Mouse (Mus musculus): ENCODE data around the gene Creld1. TPM values are rescaled to one million over a fixed set of nuclear protein-coding genes. Genes with fewer than 3 reads are reported as not detected.

The Creld1 gene
- polyA plus RNA-seq, 1 experiment = 27.5 TPM

DNA sequence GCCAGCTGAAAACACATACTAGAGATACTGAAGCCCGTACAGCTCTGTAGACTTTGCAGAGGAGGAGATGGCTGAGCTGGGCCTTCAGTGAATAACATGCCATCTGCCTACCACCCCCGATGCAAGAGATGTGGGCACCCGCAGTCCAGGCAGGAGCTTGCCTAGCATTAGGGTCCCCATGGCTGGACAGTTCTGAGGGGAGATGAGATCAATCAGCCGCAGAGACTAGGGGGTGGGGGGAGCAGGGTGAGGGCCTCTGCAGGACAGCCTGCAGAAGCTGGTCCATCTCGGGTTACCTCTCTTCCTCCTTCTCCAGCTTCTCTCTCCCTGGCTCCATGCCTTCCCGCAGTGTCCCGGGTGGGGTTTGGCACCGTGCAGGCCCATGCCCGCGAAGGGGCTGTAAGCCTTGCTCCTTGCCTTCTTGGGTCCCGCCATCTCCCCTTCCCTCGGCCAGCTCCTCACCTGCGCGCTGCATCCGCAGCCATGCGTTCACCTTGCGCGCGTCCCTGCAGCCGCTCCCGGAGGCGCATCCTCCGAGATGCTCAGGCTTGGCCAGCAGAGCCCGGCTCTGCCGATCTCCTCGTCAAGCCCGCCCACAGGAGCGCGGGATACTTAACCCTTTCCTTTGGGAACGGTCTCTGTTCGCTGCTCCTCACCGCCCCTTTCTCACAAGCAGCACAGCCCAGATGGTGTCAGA is 18.4 kb downstream of the Creld1 start, which contains the start of gene Prrt3:
Gene Prrt3, minus strand, starts transcription at position 544 of the 697 bp plus-strand sequence.
- Histone ChIP-seq H3K4me3 (ENCODE audit: insufficient read depth, low read length) (no peak within 1 kb of the TSS), H3K27ac (ENCODE audit: insufficient read depth, low read length) (no peak within 1 kb of the TSS), H3K4me1 (ENCODE audit: control insufficient read depth, insufficient read depth, low read length) (no peaks in the 10 kb centered on the region)
- TF ChIP-seq POLR2A (IDR thresholded peaks at IDR 0.05; ENCODE audit: low read depth, low read length) (no peak), CTCF (IDR thresholded peaks at IDR 0.05; ENCODE audit: borderline replicate concordance, insufficient read depth, low read length) (no peak)

GRCm38 (mm10) chr6:113502801-113503200 is 19.7 kb downstream of the Creld1 start:
- Histone ChIP-seq H3K4me3 (ENCODE audit: insufficient read depth, low read length) (no peak overlapping the region), H3K27ac (ENCODE audit: insufficient read depth, low read length) (no peak overlapping the region), H3K4me1 (ENCODE audit: control insufficient read depth, insufficient read depth, low read length) (no peaks in the 10 kb centered on the region)
- TF ChIP-seq POLR2A (IDR thresholded peaks at IDR 0.05; ENCODE audit: low read depth, low read length) = no peak

- Histone ChIP-seq H3K4me3 (ENCODE audit: insufficient read depth, low read length) (no peak overlapping the region), H3K4me1 (ENCODE audit: control insufficient read depth, insufficient read depth, low read length) (no peaks in the 10 kb centered on the region), H3K27ac (ENCODE audit: insufficient read depth, low read length) (no peak overlapping the region)
- TF ChIP-seq POLR2A (IDR thresholded peaks at IDR 0.05; ENCODE audit: low read depth, low read length) = no peak
These were observed 22.6 kb downstream of the Creld1 start for GRCm38 (mm10) chr6:113505689-113506088.

- Histone ChIP-seq H3K4me3 (ENCODE audit: insufficient read depth, low read length) (no peak overlapping the region), H3K4me1 (ENCODE audit: control insufficient read depth, insufficient read depth, low read length) (no peaks in the 10 kb centered on the region), H3K27ac (ENCODE audit: insufficient read depth, low read length) (no peak overlapping the region)
- no peak for TF ChIP-seq POLR2A (IDR thresholded peaks at IDR 0.05; ENCODE audit: low read depth, low read length)
- no peak for TF ChIP-seq CTCF (IDR thresholded peaks at IDR 0.05; ENCODE audit: borderline replicate concordance, insufficient read depth, low read length)
These were observed 24.0 kb downstream of the Creld1 start for GRCm38 (mm10) chr6:113507130-113507529.

GRCm38 (mm10) chr6:113508272-113508946 is 25.3 kb downstream of the Creld1 start:
- H3K4me1 ChIP-seq (ENCODE audit: control insufficient read depth, insufficient read depth, low read length) = no peaks in the 10 kb centered on the region
- no peak overlapping the region for H3K27ac ChIP-seq (ENCODE audit: insufficient read depth, low read length)
- TF ChIP-seq POLR2A (IDR thresholded peaks at IDR 0.05; ENCODE audit: low read depth, low read length) (no peak), CTCF (IDR thresholded peaks at IDR 0.05; ENCODE audit: borderline replicate concordance, insufficient read depth, low read length) (no peak)
- H3K4me3 ChIP-seq (ENCODE audit: insufficient read depth, low read length) = no peak overlapping the region

GRCm38 (mm10) chr6:113508947-113509280 is 25.8 kb downstream of the Creld1 start:
- Histone ChIP-seq H3K4me1 (ENCODE audit: control insufficient read depth, insufficient read depth, low read length) (no peaks in the 10 kb centered on the region), H3K27ac (ENCODE audit: insufficient read depth, low read length) (no peak overlapping the region), H3K4me3 (ENCODE audit: insufficient read depth, low read length) (no peak overlapping the region)
- TF ChIP-seq POLR2A (IDR thresholded peaks at IDR 0.05; ENCODE audit: low read depth, low read length) (no peak), CTCF (IDR thresholded peaks at IDR 0.05; ENCODE audit: borderline replicate concordance, insufficient read depth, low read length) (no peak)

DNA sequence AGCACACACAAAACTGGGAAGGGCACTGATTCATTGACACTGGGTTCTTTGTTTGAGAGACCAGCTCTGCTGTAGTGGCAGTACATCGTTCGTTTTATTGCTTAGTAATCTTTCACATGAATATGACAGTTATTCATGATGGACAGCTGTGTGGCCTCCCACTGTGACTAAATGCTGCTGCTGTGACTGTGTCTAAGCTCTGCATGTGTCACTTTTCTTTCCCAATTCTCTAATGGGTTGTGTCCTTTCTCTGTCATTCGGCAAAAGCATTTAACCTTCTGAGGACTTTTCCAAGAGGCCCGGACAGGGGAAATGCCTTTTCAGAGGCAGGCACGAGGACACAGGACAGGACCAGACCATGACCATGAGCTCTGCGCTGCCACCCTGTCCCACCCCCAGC is 30.8 kb downstream of the Creld1 start:
- TF ChIP-seq POLR2A (IDR thresholded peaks at IDR 0.05; ENCODE audit: low read depth, low read length) (no peak), CTCF (IDR thresholded peaks at IDR 0.05; ENCODE audit: borderline replicate concordance, insufficient read depth, low read length) (no peak)
- Histone ChIP-seq H3K4me3 (ENCODE audit: insufficient read depth, low read length) (no peak overlapping the region), H3K27ac (ENCODE audit: insufficient read depth, low read length) (no peak overlapping the region), H3K4me1 (ENCODE audit: control insufficient read depth, insufficient read depth, low read length) (no peaks in the 10 kb centered on the region)

- no peaks in the 10 kb centered on the region for H3K4me1 ChIP-seq (ENCODE audit: control insufficient read depth, insufficient read depth, low read length)
- TF ChIP-seq CTCF (IDR thresholded peaks at IDR 0.05; ENCODE audit: borderline replicate concordance, insufficient read depth, low read length) (no peak), POLR2A (IDR thresholded peaks at IDR 0.05; ENCODE audit: low read depth, low read length) (no peak)
These were observed 31.5 kb downstream of the Creld1 start for GRCm38 (mm10) chr6:113514600-113514999.

GRCm38 (mm10) chr6:113517434-113518080 is 34.5 kb downstream of the Creld1 start:
- Histone ChIP-seq H3K27ac (ENCODE audit: insufficient read depth, low read length) (no peak overlapping the region), H3K4me3 (ENCODE audit: insufficient read depth, low read length) (no peak overlapping the region), H3K4me1 (ENCODE audit: control insufficient read depth, insufficient read depth, low read length) (peaks cover 1% of the 10 kb centered on the region)
- no peak for TF ChIP-seq CTCF (IDR thresholded peaks at IDR 0.05; ENCODE audit: borderline replicate concordance, insufficient read depth, low read length)
- no peak for TF ChIP-seq POLR2A (IDR thresholded peaks at IDR 0.05; ENCODE audit: low read depth, low read length)

More at GRCm38 (mm10) chr6:113514600-113514999, 31.5 kb downstream of the Creld1 start:
- no peak overlapping the region for H3K27ac ChIP-seq (ENCODE audit: insufficient read depth, low read length)
- H3K4me3 ChIP-seq (ENCODE audit: insufficient read depth, low read length) = no peak overlapping the region

DNA sequence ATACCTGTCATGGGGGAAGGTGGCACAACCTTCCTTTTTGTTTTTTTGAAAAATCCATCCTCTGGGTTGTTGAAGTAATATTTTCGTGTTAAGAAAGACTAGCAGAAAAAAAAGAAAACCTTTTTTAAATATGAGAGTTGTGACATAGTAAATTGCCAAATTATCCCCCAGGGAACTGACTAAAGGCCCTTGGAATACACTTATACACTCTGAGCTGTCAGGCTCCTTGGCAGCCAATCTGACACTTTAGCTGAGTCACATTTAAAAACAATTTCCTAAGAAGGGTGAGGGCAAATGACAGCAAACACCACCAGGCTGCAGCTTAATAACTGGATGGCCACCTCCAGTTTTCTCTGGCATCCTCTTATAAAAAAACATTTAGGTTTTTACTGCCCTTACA is 39.2 kb downstream of the Creld1 start:
- H3K4me1 ChIP-seq (ENCODE audit: control insufficient read depth, insufficient read depth, low read length) = peaks cover 11% of the 10 kb centered on the region

More for the DNA sequence above, 39.2 kb downstream of the Creld1 start:
- no peak for TF ChIP-seq POLR2A (IDR thresholded peaks at IDR 0.05; ENCODE audit: low read depth, low read length)
- no peak for TF ChIP-seq CTCF (IDR thresholded peaks at IDR 0.05; ENCODE audit: borderline replicate concordance, insufficient read depth, low read length)
- no peak overlapping the region for H3K4me3 ChIP-seq (ENCODE audit: insufficient read depth, low read length)
- H3K27ac ChIP-seq (ENCODE audit: insufficient read depth, low read length) = no peak overlapping the region
